Mouse (Mus musculus): ENCODE results near the gene Lsm6. TPM values are rescaled to one million over a fixed set of nuclear protein-coding genes. Genes with fewer than 3 reads are reported as not detected.
"Not testable (repeated sequence)": the region's sequence is repeated elsewhere in the genome, so short reads cannot be mapped to it uniquely, and the experiment has no call there.

Gene Lsm6
- polyA plus RNA-seq, 1 experiment = 120 TPM

DNA sequence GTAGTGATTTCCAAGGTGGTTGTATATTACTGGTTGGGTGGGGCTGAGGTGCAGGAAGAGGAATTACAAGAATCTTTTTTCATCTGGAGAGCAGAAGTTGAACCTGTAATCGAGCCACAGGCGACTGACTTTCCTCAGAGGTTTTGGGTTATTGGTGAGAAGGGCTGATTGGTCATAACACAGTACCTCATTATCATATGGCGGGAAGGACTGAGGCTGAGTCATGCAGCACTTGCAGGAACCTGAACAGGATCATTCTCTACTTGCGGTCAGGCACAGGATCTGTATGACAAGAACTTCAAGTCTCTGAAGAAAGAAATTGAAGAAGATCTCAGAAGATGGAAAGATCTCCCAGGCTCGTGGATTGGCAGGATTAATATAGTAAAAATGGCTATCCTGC lies 23.6 kb upstream of the Lsm6 start:
- Histone ChIP-seq H3K27ac (ENCODE audit: insufficient read depth, low read length) (no peak overlapping the region), H3K4me1 (ENCODE audit: control insufficient read depth, insufficient read depth, low read length) (no peaks in the 10 kb centered on the region), H3K4me3 (replicated peaks; ENCODE audit: insufficient read depth, low read depth, low read length) (no peak overlapping the region), H3K27me3 (ENCODE audit: control insufficient read depth, insufficient read depth, low read length) (no peaks in the 10 kb centered on the region; the same call in 1 of the 2 replicates)
- 86% methylated on average over 5 of the region's 5 CpGs for WGBS
- TF ChIP-seq CTCF (IDR thresholded peaks at IDR 0.05; ENCODE audit: borderline replicate concordance, insufficient read depth, low read depth, low read length) = no peak
- TF ChIP-seq POLR2A (IDR thresholded peaks at IDR 0.05; ENCODE audit: borderline replicate concordance, insufficient read depth, low read length) = no peak
- DNase-seq = no peak

- no peak for DNase-seq
- Histone ChIP-seq H3K4me1 (ENCODE audit: control insufficient read depth, insufficient read depth, low read length) (no peaks in the 10 kb centered on the region), H3K27ac (ENCODE audit: insufficient read depth, low read length) (no peak overlapping the region), H3K27me3 (ENCODE audit: control insufficient read depth, insufficient read depth, low read length) (no peaks in the 10 kb centered on the region), H3K4me3 (replicated peaks; ENCODE audit: insufficient read depth, low read depth, low read length) (no peak overlapping the region)
- WGBS = 74% methylated on average over 7 of the region's 7 CpGs
- TF ChIP-seq CTCF (IDR thresholded peaks at IDR 0.05; ENCODE audit: borderline replicate concordance, insufficient read depth, low read depth, low read length) (no peak), POLR2A (IDR thresholded peaks at IDR 0.05; ENCODE audit: borderline replicate concordance, insufficient read depth, low read length) (no peak)
Measured at GRCm38 (mm10) chr8:78838656-78839413, 17.9 kb upstream of the Lsm6 start.

DNA sequence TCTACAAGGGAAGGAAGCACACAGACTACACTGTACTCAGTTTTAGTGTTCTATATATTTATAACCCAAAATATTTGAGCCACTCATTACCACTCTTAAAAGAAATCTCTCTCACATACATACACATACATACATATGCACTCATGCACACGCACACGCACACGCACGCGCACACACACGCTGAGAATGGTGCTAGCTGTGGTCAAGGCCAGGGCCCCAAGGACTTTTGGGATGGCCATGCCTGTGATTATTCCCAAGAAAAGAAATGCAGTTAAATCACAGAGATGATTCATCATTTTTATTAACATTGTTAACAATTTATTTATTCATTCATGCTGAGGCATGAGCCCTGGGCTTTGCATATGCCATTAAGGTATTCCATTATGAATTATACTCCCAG lies 15.2 kb upstream of the Lsm6 start:
- no peak overlapping the region for H3K27ac ChIP-seq (ENCODE audit: insufficient read depth, low read length)
- WGBS = 95% methylated on average over 6 of the region's 6 CpGs
- H3K4me3 ChIP-seq (replicated peaks; ENCODE audit: insufficient read depth, low read depth, low read length) = no peak overlapping the region
- no peaks in the 10 kb centered on the region for H3K27me3 ChIP-seq (ENCODE audit: control insufficient read depth, insufficient read depth, low read length)
- H3K4me1 ChIP-seq (ENCODE audit: control insufficient read depth, insufficient read depth, low read length) = no peaks in the 10 kb centered on the region
- DNase-seq = no peak
- TF ChIP-seq CTCF (IDR thresholded peaks at IDR 0.05; ENCODE audit: borderline replicate concordance, insufficient read depth, low read depth, low read length) = no peak
- no peak for TF ChIP-seq POLR2A (IDR thresholded peaks at IDR 0.05; ENCODE audit: borderline replicate concordance, insufficient read depth, low read length)

DNA sequence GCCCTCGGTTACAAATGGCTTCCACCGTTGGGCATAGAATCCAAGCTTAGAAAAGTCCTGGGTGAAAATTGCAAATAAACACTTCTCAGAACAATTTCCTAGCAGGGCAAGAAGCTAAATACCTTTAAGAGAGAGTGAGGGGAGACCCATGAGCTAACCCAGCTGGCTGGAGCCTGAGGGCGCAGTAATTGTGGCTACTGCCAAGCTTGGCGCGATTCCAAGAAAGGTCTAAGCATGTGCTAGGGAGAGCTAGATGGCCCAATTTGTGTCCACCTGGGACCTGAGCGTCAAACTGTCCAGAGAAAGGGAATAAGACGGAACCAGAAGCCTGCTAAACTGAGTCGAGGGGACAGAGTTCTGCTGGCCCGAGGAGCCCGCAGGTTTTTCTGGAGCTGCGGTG lies 7.5 kb upstream of the Lsm6 start:
- no peak overlapping the region for H3K4me3 ChIP-seq (replicated peaks; ENCODE audit: insufficient read depth, low read depth, low read length)
- H3K4me1 ChIP-seq (ENCODE audit: control insufficient read depth, insufficient read depth, low read length) = no peaks in the 10 kb centered on the region
- DNase-seq = peak; percentile 32 to 52
- no peak overlapping the region for H3K27ac ChIP-seq (ENCODE audit: insufficient read depth, low read length)
- 46% methylated on average over 11 of the region's 11 CpGs for whole genome bisulfite sequencing
- H3K27me3 ChIP-seq (ENCODE audit: control insufficient read depth, insufficient read depth, low read length) = no peaks in the 10 kb centered on the region
- TF ChIP-seq POLR2A (IDR thresholded peaks at IDR 0.05; ENCODE audit: borderline replicate concordance, insufficient read depth, low read length) (no peak), CTCF (IDR thresholded peaks at IDR 0.05; ENCODE audit: borderline replicate concordance, insufficient read depth, low read depth, low read length) (no peak)

DNA sequence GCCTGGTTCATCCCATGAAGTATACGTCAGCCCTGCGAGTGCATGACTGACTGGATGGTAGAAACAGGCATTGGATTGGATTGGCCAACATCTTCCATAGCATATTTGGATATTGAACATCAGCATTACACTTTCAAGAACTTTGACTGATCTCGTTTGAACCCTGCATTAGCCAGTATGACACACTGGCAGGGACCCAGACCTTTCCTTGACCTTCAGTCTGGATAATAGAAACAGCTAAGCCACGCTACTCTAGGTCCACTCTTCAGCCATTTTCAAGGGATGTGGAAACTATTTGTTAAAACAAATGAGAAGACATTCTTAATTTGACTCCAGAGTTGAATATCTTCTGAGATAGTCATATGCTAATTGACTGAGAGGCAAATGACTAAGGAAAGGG lies 3.6 kb upstream of the Lsm6 start:
- Histone ChIP-seq H3K27ac (ENCODE audit: insufficient read depth, low read length) (no peak overlapping the region), H3K4me3 (replicated peaks; ENCODE audit: insufficient read depth, low read depth, low read length) (no peak overlapping the region), H3K4me1 (ENCODE audit: control insufficient read depth, insufficient read depth, low read length) (no peaks in the 10 kb centered on the region), H3K27me3 (ENCODE audit: control insufficient read depth, insufficient read depth, low read length) (no peaks in the 10 kb centered on the region)
- WGBS = 82% methylated on average over 4 of the region's 4 CpGs
- DNase-seq = no peak
- TF ChIP-seq POLR2A (IDR thresholded peaks at IDR 0.05; ENCODE audit: borderline replicate concordance, insufficient read depth, low read length) = no peak
- TF ChIP-seq CTCF (IDR thresholded peaks at IDR 0.05; ENCODE audit: borderline replicate concordance, insufficient read depth, low read depth, low read length) = no peak

GRCm38 (mm10) chr8:78819973-78820372 lies 967 bp downstream of the Lsm6 start:
- 26% methylated on average over 3 of the region's 3 CpGs for WGBS
- DNase-seq; H3K27me3 ChIP-seq (ENCODE audit: control insufficient read depth, insufficient read depth, low read length); H3K27ac ChIP-seq (ENCODE audit: insufficient read depth, low read length); H3K4me1 ChIP-seq (ENCODE audit: control insufficient read depth, insufficient read depth, low read length): not testable (repeated sequence)
- H3K4me3 ChIP-seq (replicated peaks; ENCODE audit: insufficient read depth, low read depth, low read length) = peak overlapping the region; percentile 79

DNA sequence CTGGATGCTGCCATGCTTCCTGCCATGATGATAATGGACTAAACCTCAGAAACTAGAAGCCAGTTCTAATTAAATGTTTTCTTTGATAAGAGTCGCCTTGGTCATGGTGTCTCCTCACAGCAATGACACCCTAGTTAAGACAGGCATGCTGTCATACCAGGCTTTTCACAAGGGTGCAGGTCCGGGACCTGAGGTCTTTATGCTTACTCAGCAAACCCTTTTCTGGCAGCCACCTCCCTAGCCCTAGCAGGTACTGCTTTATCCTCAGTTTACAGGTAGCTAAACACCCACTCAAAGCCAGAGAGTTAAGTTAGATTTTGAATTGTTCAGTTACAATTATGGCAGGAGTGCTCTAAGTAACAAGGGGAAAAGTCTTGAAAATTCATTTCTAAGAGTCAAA lies 6.2 kb downstream of the Lsm6 start:
- DNase-seq = no peak
- 93% methylated on average over 2 of the region's 2 CpGs for WGBS
- Histone ChIP-seq H3K27me3 (ENCODE audit: control insufficient read depth, insufficient read depth, low read length) (no peaks in the 10 kb centered on the region), H3K27ac (ENCODE audit: insufficient read depth, low read length) (no peak overlapping the region), H3K4me1 (ENCODE audit: control insufficient read depth, insufficient read depth, low read length) (peaks cover 11% of the 10 kb centered on the region), H3K4me3 (replicated peaks; ENCODE audit: insufficient read depth, low read depth, low read length) (no peak overlapping the region)
- TF ChIP-seq CTCF (IDR thresholded peaks at IDR 0.05; ENCODE audit: borderline replicate concordance, insufficient read depth, low read depth, low read length) = no peak

DNA sequence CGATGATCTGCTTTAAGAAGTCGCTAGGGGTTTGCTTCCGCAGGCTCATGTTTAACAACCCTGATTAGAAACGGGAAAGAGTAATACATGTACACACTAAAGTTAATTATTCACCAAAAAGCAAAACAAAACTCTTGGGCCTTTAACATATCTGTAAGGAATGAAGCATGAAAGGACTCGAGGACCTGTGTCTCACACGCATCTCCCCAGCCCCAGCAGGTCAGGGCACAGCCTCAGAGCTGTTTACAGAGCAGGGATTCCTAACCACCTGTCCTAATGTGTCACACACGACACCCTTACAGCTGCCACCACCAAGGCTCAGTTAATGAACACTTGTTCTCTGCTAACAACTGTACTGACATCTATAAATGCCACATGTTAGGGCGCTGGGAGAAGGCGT lies 7.9 kb downstream of the Lsm6 start:
- H3K27ac ChIP-seq (ENCODE audit: insufficient read depth, low read length) = no peak overlapping the region
- TF ChIP-seq POLR2A (IDR thresholded peaks at IDR 0.05; ENCODE audit: borderline replicate concordance, insufficient read depth, low read length) = no peak
- TF ChIP-seq CTCF (IDR thresholded peaks at IDR 0.05; ENCODE audit: borderline replicate concordance, insufficient read depth, low read depth, low read length) = no peak
- WGBS = 85% methylated on average over 9 of the region's 9 CpGs
- no peak overlapping the region for H3K4me3 ChIP-seq (replicated peaks; ENCODE audit: insufficient read depth, low read depth, low read length)
- no peaks in the 10 kb centered on the region for H3K27me3 ChIP-seq (ENCODE audit: control insufficient read depth, insufficient read depth, low read length)
- H3K4me1 ChIP-seq (ENCODE audit: control insufficient read depth, insufficient read depth, low read length) = peaks cover 9% of the 10 kb centered on the region
- DNase-seq = no peak
